ENCODE assay signal across 21 mouse cellular contexts in the genomic region with DNA sequence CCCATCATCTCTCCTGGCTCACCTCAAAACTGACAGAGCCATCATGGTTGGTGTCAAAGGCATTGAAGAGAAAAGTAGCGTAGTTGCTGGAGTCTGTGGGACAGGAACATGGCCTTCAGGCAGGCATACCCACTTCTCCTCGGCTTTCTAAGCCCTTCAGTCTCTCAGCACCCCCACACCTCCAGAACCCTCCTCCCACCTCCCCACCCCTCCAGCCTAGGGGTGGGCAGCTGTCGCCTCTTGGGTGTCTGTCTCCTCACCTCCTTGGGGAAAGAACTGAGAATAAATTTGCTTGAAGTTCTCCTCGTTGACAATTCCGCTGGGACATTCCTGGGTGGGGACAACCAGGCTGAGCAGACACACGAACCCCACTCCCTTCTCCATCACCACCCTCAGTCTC. TPM values are rescaled to one million over a fixed set of nuclear protein-coding genes. Genes with fewer than 3 reads are reported as not detected.
"Had no signal": no experiment of that assay in that cellular context is flagged by ENCODE, and none has a peak within 500 bp of the region (broad histone marks: within the 10 kb centered on the region; RNA-seq: fewer than 3 reads in every experiment).

No protein-coding gene starts in this region.

- H3K27me3 ChIP-seq: neural tube, embryonic 13.5 days; neural tube, embryonic 15.5 days; stomach, embryonic 15.5 days had no signal

- H3K4me1 ChIP-seq: stomach, embryonic 15.5 days had no signal

- DNase-seq: retina, postnatal 1 day; right cerebral cortex, adult 18-20 months; right cerebral cortex, postnatal 14 days; right cerebral cortex, postnatal 25 days; right cerebral cortex, postnatal 4 days; spleen, adult 18-20 months; thymus, adult 18-20 months; thymus, adult 2 months; thymus, postnatal 14 days; thymus, postnatal 25 days; thymus, postnatal 36 days; thymus, postnatal 4 days had no signal

- H3K27ac ChIP-seq: neural tube, embryonic 13.5 days; neural tube, embryonic 15.5 days; stomach, embryonic 15.5 days; stomach, postnatal 0 days had no signal

- H3K9me3 ChIP-seq: neural tube, embryonic 13.5 days; neural tube, embryonic 15.5 days; stomach, embryonic 15.5 days had no signal

- H3K36me3 ChIP-seq: neural tube, embryonic 13.5 days; neural tube, embryonic 15.5 days; stomach, embryonic 15.5 days had no signal

- H3K4me3 ChIP-seq: neural tube, embryonic 13.5 days; neural tube, embryonic 15.5 days; stomach, embryonic 15.5 days had no signal

- H3K4me2 ChIP-seq: neural tube, embryonic 13.5 days; neural tube, embryonic 15.5 days had no signal

- H3K9ac ChIP-seq: neural tube, embryonic 13.5 days; neural tube, embryonic 15.5 days; stomach, embryonic 15.5 days had no signal

RNA-seq across cellular contexts. Expression of a gene that starts 52.0 kb away (rescaled TPM):
- total RNA-seq: neutrophil, adult 5-6 weeks had no signal
- polyA plus RNA-seq: neural tube, embryonic 13.5 days; small intestine, adult 2 months; stomach, embryonic 14.5 days; stomach, embryonic 15.5 days; stomach, embryonic 16.5 days; stomach, postnatal 0 days; urinary bladder, adult 2 months had no signal
